Mouse (Mus musculus) forebrain, embryonic 16.5 days (tissue): Measurements from ENCODE around the gene Morf4l1. TPM values are rescaled to one million over a fixed set of nuclear protein-coding genes. Genes with fewer than 3 reads are reported as not detected.

ENCODE experiments used
- ATAC-seq: fragments of 200-750 bp; cut with Nextera tagmentation; 2 replicates; pipeline ENCODE4 v1.8.0; 2017; ENCODE audit warnings: mild to moderate bottlenecking, moderate library complexity
- H3K27ac ChIP-seq: fragments of 300-500 bp; sonication (generic); 2 replicates; pipeline ENCODE4 v1.5.1; 2014; ENCODE audit warnings: low read length, control low read depth
- H3K27me3 ChIP-seq: fragments of 300-500 bp; sonication (generic); replicated peaks from 2 replicates; pipeline ENCODE4 v1.6.1; 2014; ENCODE audit warnings: low read length; ENCODE audit not compliant: control insufficient read depth, insufficient read depth
- H3K36me3 ChIP-seq: fragments of 300-500 bp; sonication (generic); 2 replicates; pipeline ENCODE4 v1.6.1; 2014; ENCODE audit not compliant: control insufficient read depth, insufficient read depth
- H3K4me1 ChIP-seq: fragments of 300-500 bp; sonication (generic); replicated peaks from 2 replicates; pipeline ENCODE4 v1.6.1; 2014; ENCODE audit warnings: low read length; ENCODE audit not compliant: control insufficient read depth, insufficient read depth
- H3K4me2 ChIP-seq: fragments of 300-500 bp; sonication (generic); 2 replicates; pipeline ENCODE4 v1.6.1; 2014; ENCODE audit warnings: mild to moderate bottlenecking, low read length, control low read depth
- H3K4me3 ChIP-seq: fragments of 300-500 bp; sonication (generic); replicated peaks from 2 replicates; pipeline ENCODE4 v1.5.1; 2014; ENCODE audit warnings: mild to moderate bottlenecking, low read length, control low read depth
- H3K9ac ChIP-seq: fragments of 300-500 bp; sonication (generic); replicated peaks from 2 replicates; pipeline ENCODE4 v1.6.1; 2014; ENCODE audit warnings: low read depth, low read length, control low read depth
- H3K9me3 ChIP-seq: fragments of 300-500 bp; sonication (generic); 2 replicates; pipeline ENCODE4 v1.6.1; 2016; ENCODE audit warnings: low read length; ENCODE audit not compliant: control insufficient read depth
- WGBS: fragments of 180-500 bp; shearing (Covaris S2); extraction: QIAGEN DNeasy Blood & Tissue Kit; methylation state at CpG from one replicate; pipeline ENCODE4 v1.1.7; 2014; 5-methylcytosine and 5-hydroxymethylcytosine counted together
- polyA plus RNA-seq: library from polyadenylated mRNA; unstranded; fragments of >200 nt; fragmentation: Nextera tagmentation; extraction: Ambion mirVana; gene quantifications from 2 replicates; pipeline ENCODE4 v1.2.1, GENCODE M21; 2015

Gene Morf4l1
- polyA plus RNA-seq, 1 experiment from 2014 or later, result 524 TPM

GRCm38 (mm10) chr9:90122246-90122740 is 7.7 kb upstream of the Morf4l1 start:
- no peak for ATAC-seq
- Histone ChIP-seq H3K9ac (no peak overlapping the region), H3K4me2 (no peak overlapping the region), H3K36me3 (no peaks in the 10 kb centered on the region), H3K4me3 (no peak overlapping the region), H3K4me1 (peaks cover 10% of the 10 kb centered on the region; the same call in 1 of the 2 replicates), H3K27ac (no peak overlapping the region), H3K9me3 (no peaks in the 10 kb centered on the region), H3K27me3 (no peaks in the 10 kb centered on the region)
- WGBS, result 73% methylated on average over 4 of the region's 4 CpGs

GRCm38 (mm10) chr9:90117234-90117633 is 2.7 kb upstream of the Morf4l1 start:
- Histone ChIP-seq H3K9ac (no peak overlapping the region), H3K27me3 (no peaks in the 10 kb centered on the region), H3K9me3 (no peaks in the 10 kb centered on the region), H3K27ac (no peak overlapping the region), H3K4me3 (no peak overlapping the region), H3K36me3 (no peaks in the 10 kb centered on the region), H3K4me1 (peaks cover 12% of the 10 kb centered on the region), H3K4me2 (no peak overlapping the region)
- ATAC-seq, result no peak

- H3K4me1 ChIP-seq, result peaks cover 25% of the 10 kb centered on the region
- peak overlapping the region; percentile 95 for H3K4me3 ChIP-seq
- peak overlapping the region; percentile 76 for H3K9ac ChIP-seq
- H3K36me3 ChIP-seq, result no peaks in the 10 kb centered on the region
- ATAC-seq, result no peak
- no peak overlapping the region for H3K27ac ChIP-seq
- no peaks in the 10 kb centered on the region for H3K9me3 ChIP-seq
- peak overlapping the region; percentile 85 for H3K4me2 ChIP-seq
- no peaks in the 10 kb centered on the region for H3K27me3 ChIP-seq
Measured at GRCm38 (mm10) chr9:90115308-90115700, 730 bp upstream of the Morf4l1 start.

- ATAC-seq, result peak; percentile 63
- WGBS, result under 1% methylated on average over 82 of the region's 82 CpGs
- peak overlapping the region; percentile 95 for H3K4me3 ChIP-seq
- no peaks in the 10 kb centered on the region for H3K36me3 ChIP-seq
- no peaks in the 10 kb centered on the region for H3K9me3 ChIP-seq
- H3K27me3 ChIP-seq, result no peaks in the 10 kb centered on the region
- H3K4me2 ChIP-seq, result peak overlapping the region; percentile 76
- H3K9ac ChIP-seq, result peak overlapping the region; percentile 94
- H3K27ac ChIP-seq, result peak overlapping the region; percentile 99
- peaks cover 27% of the 10 kb centered on the region for H3K4me1 ChIP-seq
Measured at GRCm38 (mm10) chr9:90113651-90114566, 665 bp downstream of the Morf4l1 start.

- whole genome bisulfite sequencing, result 3% methylated on average over 13 of the region's 13 CpGs
- H3K4me3 ChIP-seq, result peak overlapping the region; percentile 95
- no peak for ATAC-seq
- peaks cover 3% of the 10 kb centered on the region; the same call in 1 of the 2 replicates for H3K36me3 ChIP-seq
- peak overlapping the region; percentile 99 for H3K27ac ChIP-seq
- no peaks in the 10 kb centered on the region for H3K9me3 ChIP-seq
- peaks cover 28% of the 10 kb centered on the region for H3K4me1 ChIP-seq
- H3K27me3 ChIP-seq, result no peaks in the 10 kb centered on the region
- peak overlapping the region; percentile 94 for H3K9ac ChIP-seq
- peak overlapping the region; percentile 76 for H3K4me2 ChIP-seq
Measured at GRCm38 (mm10) chr9:90113151-90113550, 1.4 kb downstream of the Morf4l1 start.

- peaks cover 26% of the 10 kb centered on the region for H3K4me1 ChIP-seq
- no peak overlapping the region for H3K4me2 ChIP-seq
- no peak overlapping the region for H3K4me3 ChIP-seq
- no peaks in the 10 kb centered on the region for H3K27me3 ChIP-seq
- no peaks in the 10 kb centered on the region for H3K9me3 ChIP-seq
- H3K36me3 ChIP-seq, result peaks cover 4% of the 10 kb centered on the region; the same call in 1 of the 2 replicates
- H3K27ac ChIP-seq, result no peak overlapping the region
- WGBS, result 85% methylated on average over 6 of the region's 6 CpGs
- H3K9ac ChIP-seq, result no peak overlapping the region
- no peak for ATAC-seq
Measured at GRCm38 (mm10) chr9:90109386-90109785, 5.2 kb downstream of the Morf4l1 start.

GRCm38 (mm10) chr9:90108272-90108671 is 6.3 kb downstream of the Morf4l1 start:
- Histone ChIP-seq H3K27ac (no peak overlapping the region), H3K9ac (no peak overlapping the region), H3K4me2 (no peak overlapping the region), H3K4me1 (peaks cover 26% of the 10 kb centered on the region), H3K9me3 (no peaks in the 10 kb centered on the region), H3K27me3 (no peaks in the 10 kb centered on the region), H3K36me3 (peaks cover 8% of the 10 kb centered on the region), H3K4me3 (no peak overlapping the region)
- ATAC-seq, result no peak

GRCm38 (mm10) chr9:90106915-90107314 is 7.7 kb downstream of the Morf4l1 start:
- Histone ChIP-seq H3K9ac (no peak overlapping the region), H3K36me3 (peaks cover 10% of the 10 kb centered on the region), H3K27ac (no peak overlapping the region), H3K4me2 (no peak overlapping the region), H3K9me3 (no peaks in the 10 kb centered on the region), H3K27me3 (no peaks in the 10 kb centered on the region), H3K4me1 (peaks cover 16% of the 10 kb centered on the region), H3K4me3 (no peak overlapping the region)
- ATAC-seq, result no peak
- WGBS, result 89% methylated on average over 1 of the region's 1 CpGs

GRCm38 (mm10) chr9:90105462-90105861 is 9.1 kb downstream of the Morf4l1 start:
- Histone ChIP-seq H3K9ac (no peak overlapping the region), H3K36me3 (peaks cover 18% of the 10 kb centered on the region), H3K4me1 (peaks cover 4% of the 10 kb centered on the region), H3K4me3 (no peak overlapping the region), H3K4me2 (no peak overlapping the region), H3K9me3 (no peaks in the 10 kb centered on the region), H3K27ac (no peak overlapping the region), H3K27me3 (no peaks in the 10 kb centered on the region)
- ATAC-seq, result no peak
- 94% methylated on average over 1 of the region's 1 CpGs for WGBS
